Mouse (Mus musculus) erythroblast, adult 5-6 weeks (primary cell): ENCODE measurements around the gene Stard9. TPM values are rescaled to one million over a fixed set of nuclear protein-coding genes. Genes with fewer than 3 reads are reported as not detected.

Experiments
- ATAC-seq: replicated peaks from 2 replicates; pipeline ENCODE4 v1.8.0; 2016; ENCODE audit warnings: moderate number of reproducible peaks, mild to moderate bottlenecking, moderate TSS enrichment, inconsistent platforms; ENCODE audit not compliant: poor library complexity, low FRiP score, severe bottlenecking
- total RNA-seq, 2 experiments: library from RNA; stranded (forward) in 1 of 2; stranded (reverse) in 1 of 2; fragments of 150-400 nt in 1 of 2; fragments of 200-764, 138-1000 nt in 1 of 2; gene quantifications; 2 replicates each; pipeline versions ENCODE4 v1.2.3 to v1.2.4; 2015 to 2017; ENCODE audit warnings: low replicate concordance in 2 of 2

Gene Stard9
- total RNA-seq, 2 experiments from 2014 or later, result 0.94 to 7.1 TPM

GRCm38 (mm10) chr2:120720821-120721220, 91.9 kb downstream of the Stard9 start:
- no peak for ATAC-seq

- ATAC-seq, result no peak
These were observed 93.0 kb downstream of the Stard9 start for GRCm38 (mm10) chr2:120721911-120722310.

- no peak for ATAC-seq
These were observed 93.6 kb downstream of the Stard9 start for GRCm38 (mm10) chr2:120722491-120722890.

GRCm38 (mm10) chr2:120723621-120724020, 94.7 kb downstream of the Stard9 start:
- ATAC-seq, result no peak

- no peak for ATAC-seq
These were observed 95.3 kb downstream of the Stard9 start for GRCm38 (mm10) chr2:120724176-120724575.

GRCm38 (mm10) chr2:120729775-120730585, 101.1 kb downstream of the Stard9 start:
- ATAC-seq, result peak; percentile 56

- peak; percentile 21 for ATAC-seq
These were observed 101.8 kb downstream of the Stard9 start for GRCm38 (mm10) chr2:120730639-120731166.

GRCm38 (mm10) chr2:120731167-120731862, 102.4 kb downstream of the Stard9 start:
- peak; percentile 91 for ATAC-seq

- no peak for ATAC-seq
These were observed 103.1 kb downstream of the Stard9 start for GRCm38 (mm10) chr2:120731877-120732530.

- ATAC-seq, result no peak
These were observed 116.6 kb downstream of the Stard9 start for GRCm38 (mm10) chr2:120745496-120745895.

GRCm38 (mm10) chr2:120748041-120748440, 119.1 kb downstream of the Stard9 start:
- ATAC-seq, result no peak

- ATAC-seq, result no peak
These were observed 133.0 kb downstream of the Stard9 start for GRCm38 (mm10) chr2:120761922-120762321.

- ATAC-seq, result 0 out of 2 replicates have a peak, but pooled peaks have one; percentile 56
These were observed 141.5 kb downstream of the Stard9 start for GRCm38 (mm10) chr2:120770265-120770935.

Other genes starting within 250 kb of the Stard9 start
- 3.8 and 5.2 TPM in 2 replicates for gene Ganc, start 225.2 kb upstream of the Stard9 start, total RNA-seq (2015; ENCODE audit: low replicate concordance)
- gene Ganc, start 225.2 kb upstream of the Stard9 start, total RNA-seq (2017; ENCODE audit: low replicate concordance), result 5.2 and 22.6 TPM in 2 replicates
- 7.1 and 16.3 TPM in 2 replicates for gene Tmem87a, start 225.0 kb upstream of the Stard9 start, total RNA-seq (2015; ENCODE audit: low replicate concordance)
- gene Tmem87a, start 225.0 kb upstream of the Stard9 start, total RNA-seq (2017; ENCODE audit: low replicate concordance), result 19.2 and 19.7 TPM in 2 replicates
- not detected in 2 replicates for gene Capn3, start 173.1 kb upstream of the Stard9 start, total RNA-seq (2015; ENCODE audit: low replicate concordance)
- gene Capn3, start 173.1 kb upstream of the Stard9 start, total RNA-seq (2017; ENCODE audit: low replicate concordance), result 0.51 TPM in 1 of 2 replicates, not detected in the other
- 20.4 and 23.2 TPM in 2 replicates for gene Zfp106, start 65.3 kb upstream of the Stard9 start, total RNA-seq (2015; ENCODE audit: low replicate concordance)
- 25.0 and 39.2 TPM in 2 replicates for gene Zfp106, start 65.3 kb upstream of the Stard9 start, total RNA-seq (2017; ENCODE audit: low replicate concordance)
- 29.0 and 45.9 TPM in 2 replicates for gene Snap23, start 61.5 kb upstream of the Stard9 start, total RNA-seq (2015; ENCODE audit: low replicate concordance)
- gene Snap23, start 61.5 kb upstream of the Stard9 start, total RNA-seq (2017; ENCODE audit: low replicate concordance), result 52.9 and 87.4 TPM in 2 replicates
- gene Haus2, start 19.7 kb upstream of the Stard9 start, total RNA-seq (2015; ENCODE audit: low replicate concordance), result 4.2 and 7.9 TPM in 2 replicates
- gene Haus2, start 19.7 kb upstream of the Stard9 start, total RNA-seq (2017; ENCODE audit: low replicate concordance), result 3.0 and 5.2 TPM in 2 replicates
- 1.3 and 1.9 TPM in 2 replicates for gene Lrrc57, start 19.6 kb upstream of the Stard9 start, total RNA-seq (2015; ENCODE audit: low replicate concordance)
- 7.8 and 12.0 TPM in 2 replicates for gene Lrrc57, start 19.6 kb upstream of the Stard9 start, total RNA-seq (2017; ENCODE audit: low replicate concordance)
- 5.4 and 18.4 TPM in 2 replicates for gene Cdan1, start 221.0 kb downstream of the Stard9 start, total RNA-seq (2015; ENCODE audit: low replicate concordance)
- 12.5 and 14.1 TPM in 2 replicates for gene Cdan1, start 221.0 kb downstream of the Stard9 start, total RNA-seq (2017; ENCODE audit: low replicate concordance)
- gene Ttbk2, start 221.5 kb downstream of the Stard9 start, total RNA-seq (2015; ENCODE audit: low replicate concordance), result 1.2 and 3.1 TPM in 2 replicates
- 1.1 and 1.4 TPM in 2 replicates for gene Ttbk2, start 221.5 kb downstream of the Stard9 start, total RNA-seq (2017; ENCODE audit: low replicate concordance)